Mouse (Mus musculus) myocyte (in vitro differentiated cells): ENCODE data around the gene Ktn1.

Experiments used
- MYOG ChIP-seq, 3 experiments: IDR thresholded peaks; one replicate each; pipeline ENCODE4 v1.6.1; 2011; ENCODE audit warnings: control low read depth in 2 of 3, low read depth in 2 of 3, mild to moderate bottlenecking in 2 of 3; ENCODE audit not compliant: insufficient read length in 2 of 3, control insufficient read depth in 1 of 3, insufficient read depth in 1 of 3
- POLR2A ChIP-seq: IDR thresholded peaks from one replicate; pipeline ENCODE4 v1.6.1; 2011; ENCODE audit warnings: low read depth, mild to moderate bottlenecking, control low read depth, moderate library complexity; ENCODE audit not compliant: insufficient read length
- REST ChIP-seq: IDR thresholded peaks from one replicate; pipeline ENCODE4 v1.6.1; 2011; ENCODE audit warnings: mild to moderate bottlenecking, control low read depth, moderate library complexity; ENCODE audit not compliant: insufficient read depth, insufficient read length
- USF1 ChIP-seq: IDR thresholded peaks from one replicate; pipeline ENCODE4 v1.6.1; 2011; ENCODE audit warnings: low read depth, mild to moderate bottlenecking, control low read depth, moderate library complexity

DNA sequence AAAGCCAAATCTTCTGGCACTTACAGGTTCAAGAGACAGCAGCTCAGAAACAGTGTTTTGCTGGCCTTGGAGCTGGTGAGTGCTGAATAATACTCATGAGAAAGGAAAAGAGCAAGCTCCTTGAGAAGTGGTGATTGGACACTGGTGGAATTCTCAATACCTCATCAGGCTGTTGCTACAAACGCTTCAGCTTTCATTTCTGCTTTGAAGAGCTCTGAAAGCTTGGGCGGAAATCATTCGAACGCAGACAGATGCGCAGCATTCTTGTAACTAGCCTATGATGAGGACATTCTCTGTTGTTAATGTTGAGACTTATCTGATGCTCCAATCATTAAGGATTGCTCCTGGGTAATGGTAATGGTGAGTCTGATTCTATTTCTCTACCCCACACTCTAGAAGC lies at the start of gene Ktn1:
- TF ChIP-seq MYOG (IDR thresholded peaks at IDR 0.05; ENCODE audit: control insufficient read depth in 1 of 3, insufficient read depth in 1 of 3, insufficient read length in 2 of 3, low read depth in 2 of 3) (no peak), USF1 (no peak), REST (no peak), POLR2A (no peak)
